Mouse (Mus musculus): ENCODE measurements around the gene Plau. TPM values are rescaled to one million over a fixed set of nuclear protein-coding genes. Genes with fewer than 3 reads are reported as not detected.

The Plau gene
- total RNA-seq, 2 experiments from 2014 or later, result 13.6 to 29.2 TPM

- DNase-seq (ENCODE audit: low spot score), result peak; percentile 26
Measured at GRCm38 (mm10) chr14:20891941-20892402, 55.5 kb downstream of the Plau start.

Other genes with a start within 250 kb of the Plau start
- 1 to 10 TPM; 3.1 to 5.1 TPM for gene Usp54, start 195.6 kb upstream of the Plau start, total RNA-seq (2021)
- 1,000 to 10,000 TPM; 2,763 to 3,247 TPM for gene Myoz1, start 180.1 kb upstream of the Plau start, total RNA-seq (2021)
- gene Synpo2l, start 168.3 kb upstream of the Plau start, total RNA-seq (2021), result 100 to 1,000 TPM; 141 to 171 TPM
- 10 to 100 TPM; 65.7 to 75.8 TPM for gene Sec24c, start 162.4 kb upstream of the Plau start, total RNA-seq (2021)
- 1 to 10 TPM; 1.8 to 2.1 TPM for gene Fut11, start 141.7 kb upstream of the Plau start, total RNA-seq (2021)
- 100 to 1,000 TPM; 126 to 132 TPM for gene Chchd1, start 133.7 kb upstream of the Plau start, total RNA-seq (2021)
- 10 to 100 TPM; 27.3 to 36.0 TPM for gene Zswim8, start 129.1 kb upstream of the Plau start, total RNA-seq (2021)
- 1 to 10 TPM; 5.4 to 7.2 TPM for gene Ndst2, start 102.1 kb upstream of the Plau start, total RNA-seq (2021)
- 100 to 1,000 TPM; 168 to 192 TPM for gene Camk2g, start 42.6 kb upstream of the Plau start, total RNA-seq (2021)
- gene Vcl, start 92.7 kb downstream of the Plau start, total RNA-seq (2021), result 10 to 100 TPM; 62.3 to 64.9 TPM
- 10 to 100 TPM; 32.3 to 34.3 TPM for gene Ap3m1, start 215.8 kb downstream of the Plau start, total RNA-seq (2021)
- gene Adk, start 215.9 kb downstream of the Plau start, total RNA-seq (2021), result 100 to 1,000 TPM; 106 to 111 TPM